Mouse (Mus musculus) stomach, postnatal 0 days (tissue): Measurements from ENCODE around the gene Kirrel3. TPM values are rescaled to one million over a fixed set of nuclear protein-coding genes. Genes with fewer than 3 reads are reported as not detected.

Experiments
- ATAC-seq: fragments of 200-750 bp; cut with Nextera tagmentation; 2 replicates; pipeline ENCODE4 v1.8.0; 2017; ENCODE audit not compliant: low FRiP score, low TSS enrichment
- DNase-seq: peaks from one replicate; pipeline ENCODE4 v3.0.0-alpha.2; 2016; ENCODE audit warnings: low spot score
- H3K27ac ChIP-seq: fragments of 300-500 bp; sonication (generic); replicated peaks from 2 replicates; pipeline ENCODE4 v1.5.1; 2014; ENCODE audit warnings: mild to moderate bottlenecking, control low read depth
- H3K27me3 ChIP-seq: fragments of 300-500 bp; sonication (generic); 2 replicates; pipeline ENCODE4 v1.6.1; 2014; ENCODE audit warnings: low read length; ENCODE audit not compliant: control insufficient read depth, insufficient read depth
- H3K36me3 ChIP-seq: fragments of 300-500 bp; sonication (generic); 2 replicates; pipeline ENCODE4 v1.6.1; 2014; ENCODE audit warnings: low read length, mixed read lengths; ENCODE audit not compliant: control insufficient read depth, insufficient read depth
- H3K4me1 ChIP-seq: fragments of 300-500 bp; sonication (generic); replicated peaks from 2 replicates; pipeline ENCODE4 v1.6.1; 2014; ENCODE audit warnings: antibody characterized with exemption; ENCODE audit not compliant: control insufficient read depth, insufficient read depth
- H3K4me2 ChIP-seq: fragments of 300-500 bp; sonication (generic); replicated peaks from 2 replicates; pipeline ENCODE4 v1.6.1; 2014; ENCODE audit warnings: low read depth, mild to moderate bottlenecking, control low read depth, moderate library complexity
- H3K4me3 ChIP-seq: fragments of 300-500 bp; sonication (generic); 2 replicates; pipeline ENCODE4 v1.5.1; 2014; ENCODE audit warnings: low read depth, low read length, control low read depth
- H3K9ac ChIP-seq: fragments of 300-500 bp; sonication (generic); 2 replicates; pipeline ENCODE4 v1.6.1; 2014; ENCODE audit warnings: mild to moderate bottlenecking, low read length, control low read depth, mixed read lengths
- H3K9me3 ChIP-seq: fragments of 300-500 bp; sonication (generic); 2 replicates; pipeline ENCODE4 v1.6.1; 2016; ENCODE audit warnings: low read length; ENCODE audit not compliant: control insufficient read depth
- CTCF ChIP-seq: IDR thresholded peaks from 2 replicates; pipeline ENCODE4 v1.5.1; 2016; ENCODE audit warnings: antibody characterized with exemption, low read depth, mild to moderate bottlenecking, moderate library complexity
- EP300 ChIP-seq: optimal IDR thresholded peaks from 2 replicates; pipeline ENCODE3; 2016; ENCODE audit warnings: antibody characterized with exemption
- WGBS: fragments of 180-500 bp; shearing (Covaris S2); extraction: QIAGEN DNeasy Blood & Tissue Kit; methylation state at CpG from one replicate; pipeline ENCODE4 v1.1.7; 2014; 5-methylcytosine and 5-hydroxymethylcytosine counted together
- polyA plus RNA-seq: library from polyadenylated mRNA; unstranded; fragments of >200 nt; fragmentation: Nextera tagmentation; extraction: Ambion mirVana; gene quantifications from 2 replicates; pipeline ENCODE4 v1.2.1, GENCODE M21; 2015

Gene Kirrel3
- polyA plus RNA-seq, 1 experiment from 2014 or later, result 1.4 TPM

DNA sequence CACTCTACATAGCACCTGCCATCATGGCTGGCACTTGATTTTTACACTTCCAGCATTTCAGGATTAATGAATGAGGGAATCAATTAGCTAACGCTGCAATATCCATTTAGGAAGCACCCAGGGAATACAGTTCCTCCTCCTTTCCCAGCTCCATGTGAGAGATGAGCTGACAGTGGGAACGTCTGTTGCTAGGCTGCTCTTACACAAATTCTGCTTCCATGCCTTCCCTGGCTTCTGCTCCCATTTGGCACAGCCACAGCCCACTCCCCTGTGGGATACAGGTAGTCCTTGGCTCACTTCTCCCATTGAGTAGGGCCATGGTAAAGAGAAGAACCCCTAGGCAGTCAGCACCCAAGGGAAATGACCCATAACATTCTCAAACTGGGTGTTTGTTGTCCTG, 185.2 kb downstream of the Kirrel3 start:
- H3K9me3 ChIP-seq, result no peaks in the 10 kb centered on the region
- ATAC-seq, result no peak

DNA sequence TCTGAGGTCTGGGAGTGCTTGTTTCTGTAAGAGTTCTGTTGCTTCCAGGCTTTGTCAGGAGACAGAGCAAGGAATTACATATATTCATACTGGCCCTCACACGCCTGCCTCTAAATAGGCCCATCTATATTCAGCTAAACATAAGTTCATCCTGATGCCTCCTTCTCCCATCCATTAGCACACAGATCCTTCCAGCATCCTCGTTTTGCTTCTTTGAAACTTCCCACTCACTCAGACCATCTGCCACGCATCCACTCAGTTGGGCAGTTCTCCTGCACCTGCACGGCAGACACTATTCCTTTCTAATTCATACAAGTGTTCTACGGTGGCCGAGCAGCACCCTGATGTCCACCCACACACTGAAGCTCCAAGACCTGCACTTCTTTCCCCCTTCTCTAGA, 201.1 kb downstream of the Kirrel3 start:
- TF ChIP-seq EP300 (no peak), CTCF (no peak)
- Histone ChIP-seq H3K9me3 (no peaks in the 10 kb centered on the region), H3K36me3 (no peaks in the 10 kb centered on the region), H3K4me3 (no peak overlapping the region), H3K27me3 (no peaks in the 10 kb centered on the region), H3K4me1 (no peaks in the 10 kb centered on the region), H3K4me2 (no peak overlapping the region), H3K27ac (no peak overlapping the region), H3K9ac (no peak overlapping the region)
- no peak for ATAC-seq
- no peak for DNase-seq
- 84% methylated on average over 6 of the region's 6 CpGs for WGBS

More for the DNA sequence above, 185.2 kb downstream of the Kirrel3 start:
- no peak overlapping the region for H3K27ac ChIP-seq
- H3K36me3 ChIP-seq, result no peaks in the 10 kb centered on the region
- no peak for TF ChIP-seq CTCF
- no peak for TF ChIP-seq EP300
- DNase-seq, result no peak
- no peaks in the 10 kb centered on the region for H3K4me1 ChIP-seq
- no peaks in the 10 kb centered on the region for H3K27me3 ChIP-seq
- H3K4me3 ChIP-seq, result no peak overlapping the region
- no peak overlapping the region for H3K4me2 ChIP-seq
- 52% methylated on average over 2 of the region's 2 CpGs for WGBS
- no peak overlapping the region for H3K9ac ChIP-seq

- Histone ChIP-seq H3K9me3 (no peaks in the 10 kb centered on the region), H3K9ac (no peak overlapping the region), H3K27me3 (no peaks in the 10 kb centered on the region), H3K36me3 (no peaks in the 10 kb centered on the region), H3K27ac (no peak overlapping the region), H3K4me2 (no peak overlapping the region), H3K4me3 (no peak overlapping the region), H3K4me1 (no peaks in the 10 kb centered on the region)
- 26% methylated on average over 4 of the region's 4 CpGs for WGBS
- ATAC-seq, result no peak
- TF ChIP-seq CTCF (no peak), EP300 (no peak)
- no peak for DNase-seq
Measured at GRCm38 (mm10) chr9:34688358-34688757, 202.7 kb downstream of the Kirrel3 start.

- Histone ChIP-seq H3K36me3 (no peaks in the 10 kb centered on the region), H3K4me2 (no peak overlapping the region), H3K9me3 (no peaks in the 10 kb centered on the region), H3K27ac (no peak overlapping the region), H3K9ac (no peak overlapping the region), H3K4me1 (no peaks in the 10 kb centered on the region), H3K27me3 (no peaks in the 10 kb centered on the region), H3K4me3 (no peak overlapping the region)
- WGBS, result 38% methylated on average over 3 of the region's 3 CpGs
- ATAC-seq (no peak), DNase-seq (no peak)
- no peak for TF ChIP-seq CTCF
- TF ChIP-seq EP300, result no peak
Measured at GRCm38 (mm10) chr9:34689375-34689774, 203.7 kb downstream of the Kirrel3 start.

DNA sequence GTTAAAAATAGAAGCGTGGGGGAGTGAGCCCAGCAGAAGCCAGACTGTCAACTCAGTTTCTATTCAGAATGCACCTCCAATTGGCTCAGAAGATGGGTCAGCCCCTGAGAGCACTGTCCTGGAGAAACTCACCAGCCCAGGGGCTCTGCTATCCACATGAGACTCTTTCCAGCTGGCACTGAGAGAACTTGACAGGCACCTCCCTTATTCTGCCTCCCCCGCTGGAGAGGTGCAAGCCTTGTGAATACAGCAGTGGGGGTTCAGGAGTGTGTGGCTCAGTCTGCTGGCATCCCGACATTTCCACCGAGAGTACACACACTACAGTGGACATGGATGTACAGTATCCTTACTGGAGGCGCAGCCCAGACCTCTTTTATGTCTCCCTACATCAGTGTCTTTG, 210.0 kb downstream of the Kirrel3 start:
- DNase-seq, result no peak
- ATAC-seq, result no peak
- H3K4me3 ChIP-seq, result no peak overlapping the region
- H3K4me2 ChIP-seq, result no peak overlapping the region
- H3K27ac ChIP-seq, result no peak overlapping the region
- no peaks in the 10 kb centered on the region for H3K9me3 ChIP-seq
- WGBS, result 67% methylated on average over 5 of the region's 5 CpGs
- TF ChIP-seq EP300, result no peak
- TF ChIP-seq CTCF, result no peak
- no peak overlapping the region for H3K9ac ChIP-seq
- no peaks in the 10 kb centered on the region for H3K27me3 ChIP-seq
- no peaks in the 10 kb centered on the region for H3K36me3 ChIP-seq
- no peaks in the 10 kb centered on the region for H3K4me1 ChIP-seq

DNA sequence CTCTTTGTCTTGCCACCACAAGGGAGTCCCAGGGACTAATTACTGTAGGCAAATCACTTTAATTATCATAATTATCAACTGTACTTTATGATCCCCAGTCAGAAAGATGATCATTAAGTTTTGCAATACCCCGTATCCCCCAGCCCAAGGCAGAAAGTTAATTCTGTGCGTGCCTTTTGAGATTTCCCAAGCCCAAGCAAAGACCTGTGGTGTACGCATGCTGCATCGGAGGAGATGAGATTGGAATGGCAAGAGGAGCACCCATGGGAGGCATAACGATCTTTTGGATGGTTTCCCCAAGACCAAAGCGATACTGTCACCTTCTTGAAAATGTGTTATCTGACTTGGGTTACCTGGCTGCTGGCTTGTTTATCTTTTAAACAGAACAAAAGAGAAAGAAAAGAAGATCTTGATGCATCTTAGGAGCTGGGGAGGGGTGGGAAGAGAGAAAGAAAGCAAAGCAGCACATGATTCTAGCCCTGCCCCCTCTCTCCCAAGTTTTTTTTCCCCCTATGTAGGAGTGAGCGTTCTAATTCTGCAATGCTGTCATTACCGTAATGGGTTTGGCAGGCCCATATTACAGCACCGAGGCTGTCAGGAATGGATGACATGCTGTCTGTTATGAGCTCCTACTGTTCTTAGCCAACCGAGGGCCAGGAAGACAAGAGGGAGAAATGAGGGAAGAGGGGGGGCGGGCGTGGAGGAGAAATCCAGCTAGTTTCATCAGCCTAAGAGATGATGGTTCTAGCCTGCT, 218.0 kb downstream of the Kirrel3 start:
- no peak overlapping the region for H3K4me3 ChIP-seq
- ATAC-seq (no peak), DNase-seq (no peak)
- H3K4me2 ChIP-seq, result no peak overlapping the region
- no peak overlapping the region for H3K9ac ChIP-seq
- H3K36me3 ChIP-seq, result no peaks in the 10 kb centered on the region
- H3K27me3 ChIP-seq, result no peaks in the 10 kb centered on the region
- H3K9me3 ChIP-seq, result no peaks in the 10 kb centered on the region
- TF ChIP-seq CTCF, result no peak
- TF ChIP-seq EP300, result no peak
- WGBS, result 81% methylated on average over 12 of the region's 12 CpGs
- no peak overlapping the region for H3K27ac ChIP-seq
- H3K4me1 ChIP-seq, result no peaks in the 10 kb centered on the region
